Mouse (Mus musculus): ENCODE results near the gene Gchfr. TPM values are rescaled to one million over a fixed set of nuclear protein-coding genes. Genes with fewer than 3 reads are reported as not detected.

Gchfr gene
- polyA plus RNA-seq, 1 experiment from 2014 or later, result 2.5 TPM

DNA sequence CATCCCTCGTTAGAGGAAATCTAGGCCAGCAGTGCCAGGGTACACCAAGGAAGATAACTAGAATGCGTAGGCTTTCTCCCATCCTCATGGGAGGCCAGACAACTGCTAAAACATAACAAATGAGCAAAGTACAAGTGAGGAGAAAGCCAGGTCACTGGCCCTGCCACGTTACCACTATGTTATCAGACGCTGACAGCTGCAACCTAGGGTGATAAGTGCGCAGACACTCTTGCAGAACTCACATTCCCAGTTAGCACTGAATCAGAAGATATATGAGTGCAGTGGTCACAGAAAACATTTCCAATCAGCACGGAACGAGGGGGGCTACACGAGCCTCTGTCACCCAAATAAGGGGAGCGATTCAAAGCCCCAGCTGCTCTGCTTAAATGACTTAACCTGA lies 12.2 kb upstream of the Gchfr start:
- 0 out of 2 replicates have a peak overlapping the region, but pooled peaks have one; percentile 96 for H3K4me3 ChIP-seq (ENCODE audit: low read depth, low read length)

DNA sequence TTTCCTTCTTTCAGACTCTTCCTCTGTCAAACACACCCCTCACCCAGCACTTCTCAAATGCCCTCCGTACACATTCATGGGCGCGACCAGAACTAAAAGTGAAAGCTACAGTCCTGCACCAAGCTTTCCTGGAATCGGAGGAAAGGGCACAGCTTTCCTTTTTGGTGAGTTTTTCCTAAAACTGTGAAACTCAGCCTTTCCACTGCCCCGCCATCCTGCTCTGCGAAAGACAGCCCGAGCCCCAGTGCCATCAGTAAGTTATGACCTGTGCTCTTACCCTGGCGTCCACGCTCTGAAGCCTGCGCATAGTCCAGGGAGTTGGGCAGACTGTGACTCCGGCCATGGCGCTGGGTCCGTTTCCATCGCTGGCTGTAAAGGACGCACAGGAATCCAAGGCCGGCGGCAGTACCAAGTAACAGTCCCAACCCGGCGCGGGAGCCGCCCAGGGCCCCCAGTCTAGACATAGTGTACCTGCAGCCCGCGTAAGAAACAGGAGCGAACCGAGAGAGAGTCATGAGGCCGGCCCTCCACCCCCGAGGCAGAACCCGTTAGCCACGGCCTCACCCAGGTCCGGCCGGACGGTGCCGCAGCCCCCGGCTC lies 11.4 kb upstream of the Gchfr start:
- Histone ChIP-seq H3K27ac (ENCODE audit: low read depth, low read length) (peak overlapping the region; percentile 60; the same call in 1 of the 2 replicates), H3K4me1 (ENCODE audit: control insufficient read depth, insufficient read depth, low read length) (0 out of 2 replicates have a peak, but pooled peaks cover 9% of the 10 kb centered on the region), H3K4me2 (ENCODE audit: low read length) (peak overlapping the region; percentile 89), H3K4me3 (ENCODE audit: low read depth, low read length) (peak overlapping the region; percentile 96), H3K9me3 (replicated peaks; ENCODE audit: control insufficient read depth, low read length) (no peaks in the 10 kb centered on the region), H3K36me3 (ENCODE audit: control insufficient read depth, insufficient read depth, low read length) (peaks cover 32% of the 10 kb centered on the region), H3K9ac (ENCODE audit: low read length) (peak overlapping the region; percentile 93), H3K27me3 (replicated peaks; ENCODE audit: control insufficient read depth, insufficient read depth, low read length) (no peaks in the 10 kb centered on the region)
- WGBS, result 8% methylated on average over 34 of the region's 34 CpGs
- ATAC-seq, result no peak
- DNase-seq (ENCODE audit: low spot score), result peak; percentile 13

More for the DNA sequence above, 12.2 kb upstream of the Gchfr start:
- no peaks in the 10 kb centered on the region for H3K9me3 ChIP-seq (replicated peaks; ENCODE audit: control insufficient read depth, low read length)
- DNase-seq (ENCODE audit: low spot score) (no peak), ATAC-seq (no peak)
- no peaks in the 10 kb centered on the region for H3K27me3 ChIP-seq (replicated peaks; ENCODE audit: control insufficient read depth, insufficient read depth, low read length)
- peaks cover 40% of the 10 kb centered on the region for H3K36me3 ChIP-seq (ENCODE audit: control insufficient read depth, insufficient read depth, low read length)
- H3K4me2 ChIP-seq (ENCODE audit: low read length), result peak overlapping the region; percentile 89; the same call in 1 of the 2 replicates
- 86% methylated on average over 9 of the region's 9 CpGs for WGBS
- H3K27ac ChIP-seq (ENCODE audit: low read depth, low read length), result no peak overlapping the region
- 0 out of 2 replicates have a peak, but pooled peaks cover 9% of the 10 kb centered on the region for H3K4me1 ChIP-seq (ENCODE audit: control insufficient read depth, insufficient read depth, low read length)
- H3K9ac ChIP-seq (ENCODE audit: low read length), result no peak overlapping the region

DNA sequence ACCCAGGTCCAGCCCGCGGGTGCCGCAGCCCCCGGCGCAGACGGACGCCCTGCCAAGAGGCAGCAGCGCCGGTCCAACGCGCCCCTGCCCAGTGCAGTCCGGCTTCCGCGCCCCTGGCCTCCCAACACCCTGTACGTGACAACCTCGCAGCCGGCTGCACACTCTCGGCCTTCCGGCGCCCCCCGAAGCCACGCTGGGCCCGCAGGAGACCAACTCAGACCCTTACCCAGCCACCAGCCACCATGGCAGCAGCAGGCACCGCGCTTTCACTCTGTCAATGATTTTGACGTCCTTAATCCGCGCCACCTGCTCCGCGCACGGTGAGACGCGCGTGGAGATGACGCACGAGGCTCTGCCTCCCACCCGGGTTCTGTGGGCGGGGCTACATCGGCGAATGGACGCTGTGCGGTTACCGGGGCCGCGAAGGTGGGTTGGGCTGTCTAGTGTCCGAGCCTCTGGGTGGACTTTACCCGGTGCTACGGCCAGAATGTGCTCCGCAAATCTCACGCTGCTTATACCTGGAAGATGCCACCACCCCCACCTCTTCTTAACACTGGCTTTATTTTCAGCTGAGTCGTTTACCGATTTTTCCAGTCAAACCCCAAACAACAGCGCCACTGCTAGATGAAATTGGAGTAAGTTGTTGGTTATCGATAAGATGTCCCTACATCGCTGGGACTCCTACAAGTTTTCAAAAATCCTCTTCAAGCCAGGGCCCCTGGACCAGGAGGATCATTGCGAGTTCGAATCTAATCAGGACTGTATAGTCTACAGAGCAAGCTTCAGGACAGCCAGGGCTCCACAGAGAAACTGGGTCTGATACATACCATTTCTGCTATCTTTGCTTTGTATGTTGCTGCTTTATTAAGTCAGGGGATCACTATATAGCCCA lies 10.6 kb upstream of the Gchfr start, which contains the start of gene Rmdn3:
Gene Rmdn3, minus strand, starts transcription at position 354 of the 892 bp plus-strand sequence.
- Histone ChIP-seq H3K9ac (ENCODE audit: low read length) (peak within 1 kb of the TSS; percentile 93), H3K4me1 (ENCODE audit: control insufficient read depth, insufficient read depth, low read length) (0 out of 2 replicates have a peak, but pooled peaks cover 9% of the 10 kb centered on the region), H3K27ac (ENCODE audit: low read depth, low read length) (peak within 1 kb of the TSS; percentile 60), H3K27me3 (replicated peaks; ENCODE audit: control insufficient read depth, insufficient read depth, low read length) (no peaks in the 10 kb centered on the region), H3K4me3 (ENCODE audit: low read depth, low read length) (peak within 1 kb of the TSS; percentile 96), H3K4me2 (ENCODE audit: low read length) (peak within 1 kb of the TSS; percentile 89), H3K9me3 (replicated peaks; ENCODE audit: control insufficient read depth, low read length) (no peaks in the 10 kb centered on the region), H3K36me3 (ENCODE audit: control insufficient read depth, insufficient read depth, low read length) (peaks cover 24% of the 10 kb centered on the region)
- ATAC-seq (peak; percentile 91), DNase-seq (ENCODE audit: low spot score) (peak; percentile 98)
- under 1% methylated on average over 56 of the region's 57 CpGs for WGBS

DNA sequence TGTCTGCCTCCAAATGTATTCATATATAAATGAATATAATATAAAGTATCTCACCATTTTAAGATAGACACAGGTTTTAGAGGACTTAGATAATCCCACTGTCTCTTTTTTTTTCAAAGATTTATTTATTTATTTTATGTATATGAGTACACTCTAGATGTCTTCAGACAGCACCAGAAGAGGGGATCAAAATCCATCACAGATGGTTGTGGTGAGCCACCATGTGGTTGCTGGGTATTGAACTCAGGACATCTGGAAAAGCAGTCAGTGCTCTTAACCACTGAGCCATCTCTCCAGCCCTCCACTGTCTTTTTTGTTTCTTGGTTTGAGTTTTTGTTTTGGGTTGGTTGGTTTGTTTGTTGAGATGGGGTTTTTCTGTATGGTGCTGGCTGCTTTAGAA lies 9.7 kb upstream of the Gchfr start:
- DNase-seq (ENCODE audit: low spot score) (no peak), ATAC-seq (no peak)
- Histone ChIP-seq H3K4me3 (ENCODE audit: low read depth, low read length) (no peak overlapping the region), H3K4me1 (ENCODE audit: control insufficient read depth, insufficient read depth, low read length) (0 out of 2 replicates have a peak, but pooled peaks cover 9% of the 10 kb centered on the region), H3K27ac (ENCODE audit: low read depth, low read length) (no peak overlapping the region), H3K9ac (ENCODE audit: low read length) (no peak overlapping the region), H3K36me3 (ENCODE audit: control insufficient read depth, insufficient read depth, low read length) (peaks cover 15% of the 10 kb centered on the region), H3K4me2 (ENCODE audit: low read length) (no peak overlapping the region), H3K9me3 (replicated peaks; ENCODE audit: control insufficient read depth, low read length) (no peaks in the 10 kb centered on the region), H3K27me3 (replicated peaks; ENCODE audit: control insufficient read depth, insufficient read depth, low read length) (no peaks in the 10 kb centered on the region)

DNA sequence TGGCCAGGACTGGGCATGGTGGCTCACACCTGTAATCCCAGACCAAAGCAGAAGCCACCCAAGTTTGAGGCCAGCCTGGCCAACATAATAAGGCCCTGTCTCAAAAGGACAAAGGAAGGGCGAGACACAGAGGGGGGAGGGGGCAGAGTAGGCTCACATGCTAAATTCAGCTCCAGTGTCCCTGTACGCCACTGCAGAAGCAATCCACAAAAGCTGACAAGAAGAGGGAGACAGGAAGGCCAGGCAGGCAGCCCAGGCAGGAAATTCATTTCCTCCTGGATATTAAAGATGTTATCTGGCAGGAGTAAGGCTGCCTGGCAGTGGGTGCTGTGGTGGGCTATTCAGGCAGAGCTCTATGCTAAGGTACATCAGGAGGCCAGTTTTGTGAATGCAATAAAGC lies 6.3 kb upstream of the Gchfr start:
- H3K9ac ChIP-seq (ENCODE audit: low read length), result no peak overlapping the region
- ATAC-seq (no peak), DNase-seq (ENCODE audit: low spot score) (no peak)
- 0 out of 2 replicates have a peak, but pooled peaks cover 2% of the 10 kb centered on the region for H3K4me1 ChIP-seq (ENCODE audit: control insufficient read depth, insufficient read depth, low read length)
- H3K27me3 ChIP-seq (replicated peaks; ENCODE audit: control insufficient read depth, insufficient read depth, low read length), result peaks cover 6% of the 10 kb centered on the region; the same call in 1 of the 2 replicates
- H3K27ac ChIP-seq (ENCODE audit: low read depth, low read length), result no peak overlapping the region
- H3K36me3 ChIP-seq (ENCODE audit: control insufficient read depth, insufficient read depth, low read length), result no peaks in the 10 kb centered on the region
- no peak overlapping the region for H3K4me3 ChIP-seq (ENCODE audit: low read depth, low read length)
- no peaks in the 10 kb centered on the region for H3K9me3 ChIP-seq (replicated peaks; ENCODE audit: control insufficient read depth, low read length)
- WGBS, result 13% methylated on average over 2 of the region's 2 CpGs
- H3K4me2 ChIP-seq (ENCODE audit: low read length), result no peak overlapping the region

DNA sequence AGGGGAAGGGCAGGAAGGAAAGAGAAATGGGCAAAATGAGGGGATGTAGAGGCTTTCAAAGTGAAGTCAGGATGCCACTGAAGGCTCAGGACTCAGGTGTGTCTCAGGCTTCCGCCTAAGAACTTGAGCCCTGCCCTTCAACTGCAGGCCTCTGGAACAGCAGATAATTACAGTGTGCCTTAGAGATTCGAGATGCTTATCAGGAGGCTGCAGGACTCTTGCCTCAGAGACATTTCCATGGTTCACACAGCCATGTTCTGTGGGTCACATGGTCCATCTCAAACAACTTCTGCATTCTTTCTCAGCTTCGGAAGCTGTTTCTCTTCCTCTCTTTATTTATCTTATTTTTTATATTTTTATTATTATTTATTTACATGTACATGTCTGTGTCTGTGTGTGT lies 4.4 kb upstream of the Gchfr start:
- no peaks in the 10 kb centered on the region for H3K9me3 ChIP-seq (replicated peaks; ENCODE audit: control insufficient read depth, low read length)
- H3K4me1 ChIP-seq (ENCODE audit: control insufficient read depth, insufficient read depth, low read length), result peaks cover 11% of the 10 kb centered on the region
- no peak for ATAC-seq
- no peak overlapping the region for H3K4me3 ChIP-seq (ENCODE audit: low read depth, low read length)
- peaks cover 6% of the 10 kb centered on the region for H3K27me3 ChIP-seq (replicated peaks; ENCODE audit: control insufficient read depth, insufficient read depth, low read length)
- no peaks in the 10 kb centered on the region for H3K36me3 ChIP-seq (ENCODE audit: control insufficient read depth, insufficient read depth, low read length)
- no peak overlapping the region for H3K9ac ChIP-seq (ENCODE audit: low read length)
- DNase-seq (ENCODE audit: low spot score), result no peak
- H3K27ac ChIP-seq (ENCODE audit: low read depth, low read length), result no peak overlapping the region
- H3K4me2 ChIP-seq (ENCODE audit: low read length), result no peak overlapping the region
- 74% methylated on average over 3 of the region's 3 CpGs for WGBS

DNA sequence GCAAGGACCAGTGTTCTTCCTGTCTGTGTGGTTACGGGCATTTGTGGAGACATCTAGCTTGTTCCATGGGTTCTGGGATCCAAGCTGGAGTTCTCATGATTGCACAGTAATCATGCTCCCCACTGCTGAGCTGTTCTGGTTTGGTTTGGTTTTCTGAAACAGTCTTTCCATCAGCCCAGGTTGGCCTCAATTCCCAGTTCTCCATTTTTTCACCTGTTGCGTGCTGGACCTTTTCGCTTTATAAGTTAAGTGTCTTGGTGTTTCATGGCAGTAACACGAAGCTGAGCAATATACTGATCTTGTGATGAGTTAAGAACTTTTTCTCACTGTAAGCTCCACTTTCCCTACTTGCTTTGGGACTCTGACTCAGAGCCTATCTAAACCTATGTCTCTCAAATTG lies 3.6 kb upstream of the Gchfr start:
- Histone ChIP-seq H3K36me3 (ENCODE audit: control insufficient read depth, insufficient read depth, low read length) (no peaks in the 10 kb centered on the region), H3K4me3 (ENCODE audit: low read depth, low read length) (no peak overlapping the region), H3K27me3 (replicated peaks; ENCODE audit: control insufficient read depth, insufficient read depth, low read length) (peaks cover 6% of the 10 kb centered on the region), H3K9ac (ENCODE audit: low read length) (no peak overlapping the region), H3K4me1 (ENCODE audit: control insufficient read depth, insufficient read depth, low read length) (peaks cover 11% of the 10 kb centered on the region), H3K4me2 (ENCODE audit: low read length) (no peak overlapping the region), H3K9me3 (replicated peaks; ENCODE audit: control insufficient read depth, low read length) (no peaks in the 10 kb centered on the region), H3K27ac (ENCODE audit: low read depth, low read length) (no peak overlapping the region)
- DNase-seq (ENCODE audit: low spot score) (no peak), ATAC-seq (no peak)
- WGBS, result 92% methylated on average over 4 of the region's 4 CpGs

DNA sequence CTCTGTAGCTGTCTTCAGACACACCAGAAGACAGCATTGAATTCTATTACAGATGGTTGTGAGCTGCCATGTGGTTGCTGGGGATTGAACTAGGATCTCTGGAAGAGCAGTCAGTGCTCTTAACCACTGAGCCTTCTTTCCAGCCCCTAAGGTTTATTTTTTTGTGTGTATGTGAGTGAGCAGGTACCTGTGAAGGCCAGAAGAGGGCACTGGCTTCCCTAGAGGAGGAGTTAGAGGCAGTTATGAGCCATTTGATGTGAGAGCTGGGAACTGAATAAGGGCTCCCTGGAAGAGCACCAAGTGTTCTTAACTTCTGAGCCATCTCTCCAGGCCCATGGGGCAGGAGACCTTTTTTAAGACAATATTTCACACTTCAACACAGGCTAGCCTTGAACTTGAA lies 2.2 kb upstream of the Gchfr start:
- Histone ChIP-seq H3K9me3 (replicated peaks; ENCODE audit: control insufficient read depth, low read length) (no peaks in the 10 kb centered on the region), H3K36me3 (ENCODE audit: control insufficient read depth, insufficient read depth, low read length) (no peaks in the 10 kb centered on the region), H3K9ac (ENCODE audit: low read length) (no peak overlapping the region), H3K4me3 (ENCODE audit: low read depth, low read length) (no peak overlapping the region), H3K4me2 (ENCODE audit: low read length) (no peak overlapping the region), H3K27me3 (replicated peaks; ENCODE audit: control insufficient read depth, insufficient read depth, low read length) (peaks cover 6% of the 10 kb centered on the region), H3K27ac (ENCODE audit: low read depth, low read length) (no peak overlapping the region), H3K4me1 (ENCODE audit: control insufficient read depth, insufficient read depth, low read length) (peaks cover 11% of the 10 kb centered on the region)
- DNase-seq (ENCODE audit: low spot score) (no peak), ATAC-seq (no peak)

DNA sequence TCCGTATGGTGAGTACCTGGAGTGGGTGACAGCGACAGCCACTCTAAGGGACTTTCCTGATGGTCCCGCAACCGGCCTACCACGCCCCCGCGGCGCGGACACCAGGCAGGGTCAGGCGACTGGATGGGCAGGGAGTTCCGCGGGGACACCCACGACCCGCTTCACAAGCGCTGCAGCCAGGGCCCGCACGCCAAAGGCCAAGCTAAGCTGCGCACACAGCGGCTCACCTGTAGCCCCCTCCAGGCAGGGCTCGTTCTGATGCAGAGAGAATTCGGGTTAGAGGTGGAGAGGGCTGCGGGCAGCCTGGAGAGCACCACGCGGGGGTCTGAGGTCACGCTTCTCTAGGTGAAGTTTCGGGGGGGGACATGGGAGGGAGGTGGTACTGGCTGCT lies 288 bp downstream of the Gchfr start:
- Histone ChIP-seq H3K4me1 (ENCODE audit: control insufficient read depth, insufficient read depth, low read length) (peaks cover 12% of the 10 kb centered on the region), H3K36me3 (ENCODE audit: control insufficient read depth, insufficient read depth, low read length) (no peaks in the 10 kb centered on the region), H3K27ac (ENCODE audit: low read depth, low read length) (no peak overlapping the region), H3K4me2 (ENCODE audit: low read length) (peak overlapping the region; percentile 99), H3K9ac (ENCODE audit: low read length) (peak overlapping the region; percentile 58), H3K9me3 (replicated peaks; ENCODE audit: control insufficient read depth, low read length) (no peaks in the 10 kb centered on the region), H3K27me3 (replicated peaks; ENCODE audit: control insufficient read depth, insufficient read depth, low read length) (peaks cover 6% of the 10 kb centered on the region), H3K4me3 (ENCODE audit: low read depth, low read length) (peak overlapping the region; percentile 48)
- WGBS, result 2% methylated on average over 26 of the region's 26 CpGs
- DNase-seq (ENCODE audit: low spot score), result no peak
- ATAC-seq, result no peak

All from forebrain, embryonic 14.5 days (tissue).